Mouse (Mus musculus) testis, postnatal 10 days (tissue): ENCODE measurements around the gene Arhgef6.

Experiments
- DNase-seq: peaks from one replicate; pipeline ENCODE4 v3.0.0; 2021; ENCODE audit warnings: low spot score

The Arhgef6 gene

GRCm38 (mm10) chrX:57303188-57303878 lies 35.2 kb downstream of the Arhgef6 start:
- no peak for DNase-seq

- DNase-seq, result no peak
Observed at GRCm38 (mm10) chrX:57298946-57299345, 39.6 kb downstream of the Arhgef6 start.

GRCm38 (mm10) chrX:57288458-57288857 lies 50.1 kb downstream of the Arhgef6 start:
- no peak for DNase-seq

GRCm38 (mm10) chrX:57286281-57286680 lies 52.2 kb downstream of the Arhgef6 start:
- no peak for DNase-seq

- DNase-seq, result no peak
Observed at GRCm38 (mm10) chrX:57282184-57282583, 56.3 kb downstream of the Arhgef6 start.

- no peak for DNase-seq
Observed at GRCm38 (mm10) chrX:57277560-57278335, 60.8 kb downstream of the Arhgef6 start.

GRCm38 (mm10) chrX:57263515-57263914 lies 75.0 kb downstream of the Arhgef6 start:
- DNase-seq, result no peak

- DNase-seq, result no peak
Observed at GRCm38 (mm10) chrX:57260744-57261143, 77.8 kb downstream of the Arhgef6 start.

- no peak for DNase-seq
Observed at GRCm38 (mm10) chrX:57253329-57254055, 85.0 kb downstream of the Arhgef6 start.

- no peak for DNase-seq
Observed at GRCm38 (mm10) chrX:57238572-57238971, 100.0 kb downstream of the Arhgef6 start.

- peak; percentile 35 for DNase-seq
Observed at GRCm38 (mm10) chrX:57235982-57236381, 102.5 kb downstream of the Arhgef6 start.

GRCm38 (mm10) chrX:57233596-57233995 lies 104.9 kb downstream of the Arhgef6 start:
- no peak for DNase-seq

GRCm38 (mm10) chrX:57228178-57228577 lies 110.4 kb downstream of the Arhgef6 start:
- no peak for DNase-seq

GRCm38 (mm10) chrX:57223301-57223700 lies 115.2 kb downstream of the Arhgef6 start:
- DNase-seq, result peak; percentile 30

- DNase-seq, result no peak
Observed at GRCm38 (mm10) chrX:57221881-57222280, 116.6 kb downstream of the Arhgef6 start.

- no peak for DNase-seq
Observed at GRCm38 (mm10) chrX:57219563-57219962, 119.0 kb downstream of the Arhgef6 start.

- DNase-seq, result no peak
Observed at GRCm38 (mm10) chrX:57216271-57216670, 122.3 kb downstream of the Arhgef6 start.

- DNase-seq, result no peak
Observed at GRCm38 (mm10) chrX:57215495-57215894, 123.0 kb downstream of the Arhgef6 start.

- no peak for DNase-seq
Observed at GRCm38 (mm10) chrX:57212862-57213261, 125.7 kb downstream of the Arhgef6 start.

GRCm38 (mm10) chrX:57211876-57212275 lies 126.7 kb downstream of the Arhgef6 start, which contains the start of gene Cd40lg:
Gene Cd40lg (plus strand): TSS chrX:57212143.
- no peak for DNase-seq

- DNase-seq, result no peak
Observed at GRCm38 (mm10) chrX:57210591-57210990, 127.9 kb downstream of the Arhgef6 start.

- no peak for DNase-seq
Observed at GRCm38 (mm10) chrX:57200397-57200796, 138.1 kb downstream of the Arhgef6 start.

- no peak for DNase-seq
Observed at GRCm38 (mm10) chrX:57198036-57198435, 140.5 kb downstream of the Arhgef6 start.
